Mouse (Mus musculus): Measurements from ENCODE around the gene Usp21.

- TF ChIP-seq CTCF (IDR thresholded peaks at IDR 0.05; ENCODE audit: borderline replicate concordance, insufficient read depth, low read length) (no peak), POLR2A (IDR thresholded peaks at IDR 0.05; ENCODE audit: low read depth, low read length) (no peak)
These were observed 40.5 kb upstream of the Usp21 start for GRCm38 (mm10) chr1:171328244-171328643.

Data from embryonic fibroblast, embryonic 13.5 days (primary cell).